Mouse (Mus musculus): ENCODE results near the gene Galp.
"Not testable (repeated sequence)": the region's sequence is repeated elsewhere in the genome, so short reads cannot be mapped to it uniquely, and the experiment has no call there.

Gene Galp

DNA sequence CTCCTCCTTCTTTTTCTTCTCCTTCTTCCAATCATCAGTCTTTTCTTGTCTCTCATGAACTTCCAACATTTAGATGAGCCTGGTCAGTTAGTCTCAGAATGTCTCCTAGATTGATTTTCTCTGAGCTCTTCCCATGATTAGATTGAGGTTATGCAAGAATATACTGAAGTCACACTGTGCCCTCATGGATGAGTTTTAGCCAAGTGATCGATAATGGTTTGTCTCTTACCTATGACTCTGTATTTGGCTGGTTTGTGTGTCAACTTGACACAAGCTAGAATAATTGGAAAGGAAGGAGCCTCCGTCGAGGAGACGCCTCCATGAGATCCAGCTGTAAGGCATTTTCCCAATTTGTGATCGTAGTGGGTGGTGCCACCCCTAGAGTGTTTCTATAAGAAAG, 57.6 kb downstream of the Galp start:
- no peak for DNase-seq (ENCODE audit: low read depth, low spot score)

DNA sequence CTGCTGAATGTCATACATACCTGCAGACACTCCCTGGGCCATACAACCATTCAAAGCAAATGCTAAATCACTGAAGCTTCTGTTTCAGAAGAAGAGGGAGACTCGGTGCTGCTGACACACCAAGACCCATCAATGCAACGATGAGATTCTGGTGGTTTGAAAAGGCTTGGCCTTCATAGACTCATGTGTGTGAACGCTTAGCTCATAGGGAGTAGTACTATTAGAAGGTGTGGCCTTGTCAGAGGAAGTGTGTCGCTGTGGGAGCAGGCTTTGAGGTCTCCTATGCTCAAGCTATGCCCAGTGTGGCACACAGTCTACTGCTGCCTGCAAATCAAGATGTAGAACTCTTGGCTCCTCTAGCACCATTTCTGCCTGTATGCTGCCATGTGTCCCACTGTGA, 60.5 kb downstream of the Galp start:
- DNase-seq (ENCODE audit: low read depth, low spot score) = no peak

- no peak for DNase-seq (ENCODE audit: low read depth, low spot score)
Measured at GRCm38 (mm10) chr7:6258232-6259220, 61.6 kb downstream of the Galp start.

- not testable (repeated sequence) for DNase-seq (ENCODE audit: low read depth, low spot score)
Measured at GRCm38 (mm10) chr7:6260004-6260403, 63.1 kb downstream of the Galp start.

- no peak for DNase-seq (ENCODE audit: low read depth, low spot score)
Measured at GRCm38 (mm10) chr7:6262120-6262519, 65.2 kb downstream of the Galp start.

DNA sequence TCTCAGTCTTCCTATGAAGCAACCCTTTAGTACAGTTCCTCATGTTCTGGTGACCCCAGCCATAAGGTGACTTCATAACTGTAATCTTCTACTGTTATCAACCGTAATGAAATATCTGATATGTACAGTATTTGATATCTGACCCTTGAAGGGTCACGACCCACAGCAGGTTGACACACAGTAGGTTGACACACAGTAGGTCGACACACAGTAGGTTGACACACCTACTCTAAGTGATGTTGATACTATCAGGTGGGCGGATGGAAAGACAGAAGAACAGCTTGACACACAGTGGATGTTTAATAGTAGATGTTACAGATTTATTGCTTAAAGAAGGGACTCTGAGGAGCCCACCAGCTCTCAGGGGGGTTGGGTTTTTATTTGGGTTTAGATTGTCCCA, 66.1 kb downstream of the Galp start:
- no peak for DNase-seq (ENCODE audit: low read depth, low spot score)

- DNase-seq (ENCODE audit: low read depth, low spot score) = no peak
Measured at GRCm38 (mm10) chr7:6265695-6266094, 68.8 kb downstream of the Galp start.

Measured in retina, adult 2 months (tissue).